Mouse (Mus musculus): ENCODE results near the gene Gnb1l.

GRCm38 (mm10) chr16:18462031-18462430, 36.5 kb upstream of the Gnb1l start:
- TF ChIP-seq CTCF (IDR thresholded peaks at IDR 0.05; ENCODE audit: low read depth) = no peak
- no peak for TF ChIP-seq EP300 (IDR thresholded peaks at IDR 0.05; ENCODE audit: low read depth)

All from liver, embryonic 14.5 days (tissue).